Mouse (Mus musculus) hindbrain, embryonic 14.5 days (tissue): Measurements from ENCODE around the gene Gm10696. TPM values are rescaled to one million over a fixed set of nuclear protein-coding genes. Genes with fewer than 3 reads are reported as not detected.
"Not testable (repeated sequence)": the region's sequence is repeated elsewhere in the genome, so short reads cannot be mapped to it uniquely, and the experiment has no call there.

Experiments
- ATAC-seq: fragments of 200-750 bp; cut with Nextera tagmentation; 2 replicates; pipeline ENCODE4 v1.8.0; 2017; ENCODE audit warnings: moderate number of reproducible peaks, mild to moderate bottlenecking, moderate TSS enrichment, moderate library complexity; ENCODE audit not compliant: low FRiP score
- DNase-seq: peaks from one replicate; pipeline ENCODE4 v3.0.0-alpha.2; 2015; ENCODE audit warnings: low spot score
- H3K27ac ChIP-seq: fragments of 300-500 bp; sonication (generic); 2 replicates; pipeline ENCODE4 v1.5.1; 2014; ENCODE audit warnings: mild to moderate bottlenecking, moderate library complexity
- H3K27me3 ChIP-seq: fragments of 300-500 bp; sonication (generic); 2 replicates; pipeline ENCODE4 v1.6.1; 2014; ENCODE audit warnings: mild to moderate bottlenecking, low read length, mixed read lengths; ENCODE audit not compliant: control insufficient read depth, insufficient read depth
- H3K36me3 ChIP-seq: fragments of 300-500 bp; sonication (generic); replicated peaks from 2 replicates; pipeline ENCODE4 v1.6.1; 2014; ENCODE audit not compliant: control insufficient read depth, insufficient read depth
- H3K4me1 ChIP-seq: fragments of 300-500 bp; sonication (generic); replicated peaks from 2 replicates; pipeline ENCODE4 v1.6.1; 2014; ENCODE audit warnings: antibody characterized with exemption, low read length, mixed read lengths; ENCODE audit not compliant: control insufficient read depth, insufficient read depth
- H3K4me2 ChIP-seq: fragments of 300-500 bp; sonication (generic); replicated peaks from 2 replicates; pipeline ENCODE4 v1.6.1; 2014; ENCODE audit warnings: mild to moderate bottlenecking, moderate library complexity
- H3K4me3 ChIP-seq: fragments of 300-500 bp; sonication (generic); replicated peaks from 2 replicates; pipeline ENCODE4 v1.5.1; 2014; ENCODE audit warnings: mild to moderate bottlenecking, low read length
- H3K9ac ChIP-seq: fragments of 300-500 bp; sonication (generic); 2 replicates; pipeline ENCODE4 v1.6.1; 2014
- H3K9me3 ChIP-seq: fragments of 300-500 bp; sonication (generic); 2 replicates; pipeline ENCODE4 v1.6.1; 2016; ENCODE audit warnings: low read length; ENCODE audit not compliant: control insufficient read depth
- WGBS: fragments of 180-500 bp; shearing (Covaris S2); extraction: QIAGEN DNeasy Blood & Tissue Kit; methylation state at CpG from one replicate; pipeline ENCODE4 v1.1.7; 2014; 5-methylcytosine and 5-hydroxymethylcytosine counted together
- polyA plus RNA-seq: library from polyadenylated mRNA; unstranded; fragments of >200 nt; fragmentation: Nextera tagmentation; extraction: Ambion mirVana; gene quantifications from 2 replicates; pipeline ENCODE4 v1.2.1, GENCODE M21; 2014

Gm10696 gene
- polyA plus RNA-seq, result not detected in 2 replicates

GRCm38 (mm10) chr3:94178093-94178492, at the start of gene Gm10696:
Gene Gm10696 (minus strand): TSS chr3:94178193.
- not testable (repeated sequence) for ATAC-seq, H3K4me3 ChIP-seq, H3K9me3 ChIP-seq, H3K27ac ChIP-seq, H3K4me1 ChIP-seq, DNase-seq, H3K36me3 ChIP-seq, H3K27me3 ChIP-seq, H3K4me2 ChIP-seq, H3K9ac ChIP-seq
- WGBS, result 100% methylated on average over 1 of the region's 1 CpGs

- 89% methylated on average over 2 of the region's 4 CpGs for WGBS
- DNase-seq, H3K36me3 ChIP-seq, H3K4me1 ChIP-seq, H3K9me3 ChIP-seq, H3K4me2 ChIP-seq, H3K4me3 ChIP-seq, H3K27ac ChIP-seq, H3K9ac ChIP-seq, H3K27me3 ChIP-seq, ATAC-seq: not testable (repeated sequence)
Observed at GRCm38 (mm10) chr3:94196414-94196813, 18.4 kb upstream of the Gm10696 start, which contains the start of gene Gm5286. Gene Gm5286 (plus strand): TSS chr3:94196714.

DNA sequence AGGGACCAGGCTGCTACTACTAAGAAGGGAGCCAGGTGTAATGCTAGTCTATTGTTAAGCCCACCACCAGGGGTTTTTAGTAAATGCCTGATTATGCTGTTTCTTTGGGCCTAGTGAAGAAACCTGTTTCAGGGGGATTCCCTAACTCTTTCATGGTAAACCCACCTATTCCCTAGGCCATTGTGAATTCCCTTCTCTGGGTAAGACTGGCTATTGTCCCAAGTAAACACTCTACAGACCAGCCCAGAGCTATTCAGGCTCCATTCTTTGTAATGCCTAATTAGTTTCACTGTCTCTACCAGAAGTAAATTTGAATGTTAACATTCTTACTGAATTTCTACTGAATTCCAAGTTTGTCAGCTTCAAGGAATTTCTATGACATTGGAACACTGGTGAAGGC, 10.6 kb downstream of the Gm10696 start:
- H3K27ac ChIP-seq, H3K36me3 ChIP-seq, H3K9ac ChIP-seq, H3K4me1 ChIP-seq, H3K4me3 ChIP-seq, H3K4me2 ChIP-seq, H3K9me3 ChIP-seq, DNase-seq, H3K27me3 ChIP-seq, ATAC-seq: not testable (repeated sequence)

Other genes starting within 250 kb of the Gm10696 start
- gene Gm9117, start 234.7 kb downstream of the Gm10696 start, polyA plus RNA-seq, result not detected in 2 replicates
- gene Tdpoz5, start 216.9 kb downstream of the Gm10696 start, polyA plus RNA-seq, result not detected in 2 replicates
- not detected in 2 replicates for gene Gm9125, start 123.3 kb downstream of the Gm10696 start, polyA plus RNA-seq
- gene Gm10697, start 105.5 kb downstream of the Gm10696 start, polyA plus RNA-seq, result not detected in 2 replicates
- gene Gm5286, start 18.5 kb upstream of the Gm10696 start, polyA plus RNA-seq, result not detected in 2 replicates
- gene Gm4778, start 85.8 kb upstream of the Gm10696 start, polyA plus RNA-seq, result not detected in 2 replicates
- 62.1 and 66.4 TPM in 2 replicates for gene Them4, start 131.9 kb upstream of the Gm10696 start, polyA plus RNA-seq
- not detected in 2 replicates for gene Them5, start 163.9 kb upstream of the Gm10696 start, polyA plus RNA-seq
- gene C2cd4d, start 184.2 kb upstream of the Gm10696 start, polyA plus RNA-seq, result 2.6 and 4.1 TPM in 2 replicates
- gene Rorc, start 194.6 kb upstream of the Gm10696 start, polyA plus RNA-seq, result 0.36 and 0.57 TPM in 2 replicates
- gene Lingo4, start 220.3 kb upstream of the Gm10696 start, polyA plus RNA-seq, result 0.94 and 1.1 TPM in 2 replicates
- 45.8 and 53.5 TPM in 2 replicates for gene Tdrkh, start 235.1 kb upstream of the Gm10696 start, polyA plus RNA-seq